In the genomic region with DNA sequence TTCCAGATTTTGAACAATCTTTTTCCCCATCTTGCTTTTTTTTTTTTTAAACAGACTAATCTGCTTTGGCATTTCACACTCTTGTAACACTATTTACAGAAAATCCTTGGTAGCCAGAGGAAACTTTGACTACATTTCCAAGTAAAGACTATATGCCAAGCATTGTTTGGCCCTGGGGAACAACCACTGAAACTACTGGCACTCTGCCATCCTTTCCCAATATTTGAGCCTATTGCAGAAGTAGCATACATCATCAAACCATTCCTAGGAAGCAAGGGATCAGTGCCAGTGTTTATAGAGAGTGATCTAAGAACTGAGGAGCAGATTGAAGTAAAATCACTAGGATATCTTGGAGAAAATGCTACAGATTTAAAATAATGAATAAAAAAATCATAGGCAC, we compare ENCODE assay signal across 30 mouse cellular contexts.
DNase-seq lines count a peak whose midpoint lies in the region; ATAC-seq and TF ChIP-seq lines count a peak whose summit lies in the region.
"Had no signal": no experiment of that assay in that cellular context is flagged by ENCODE, and none has a peak within 500 bp of the region (broad histone marks: within the 10 kb centered on the region; RNA-seq: fewer than 3 reads in every experiment).

No protein-coding gene starts in this region.

- H3K4me3 ChIP-seq in limb, embryonic 14.5 days (replicated peaks; ENCODE audit: low read length) = no peak overlapping the region
- H3K4me3 ChIP-seq in limb, embryonic 10.5 days = no peak overlapping the region
- H3K4me3 ChIP-seq in midbrain, embryonic 14.5 days (replicated peaks; ENCODE audit: low read depth, low read length) = no peak overlapping the region
- H3K4me3 ChIP-seq in midbrain, embryonic 15.5 days = no peak overlapping the region
- H3K4me3 ChIP-seq: embryonic facial prominence, embryonic 13.5 days; erythroblast, embryonic 14.5 days; forebrain, embryonic 12.5 days; hindbrain, embryonic 13.5 days; neural tube, embryonic 13.5 days had no signal

- DNase-seq in adrenal gland, adult 8-10 months = peak; percentile 12
- DNase-seq in adrenal gland, postnatal 4 days (ENCODE audit: low spot score in 2 of 2) = no peak
- peak; percentile 58 for DNase-seq in limb, embryonic 14.5 days (ENCODE audit: low spot score)
- no peak for DNase-seq in limb, embryonic 10.5 days (ENCODE audit: low spot score)
- DNase-seq in midbrain, embryonic 14.5 days = peak; percentile 14
- DNase-seq in adipocyte (ENCODE audit: low spot score) = no peak
- DNase-seq: cerebellum, adult 9-10 months; embryo, embryonic 11 days; gastrocnemius, postnatal 14 days; heart, adult 11 months; heart, postnatal 36 days; kidney, adult 8-10 months; kidney, postnatal 4 days; layer of hippocampus, postnatal 36 days; left cerebral cortex, postnatal 4 days; liver; right cerebral cortex, postnatal 4 days; thymus, postnatal 4 days had no signal

- no peak for ATAC-seq in limb, embryonic 14.5 days (ENCODE audit: low FRiP score, low read depth)
- no peak for ATAC-seq in midbrain, embryonic 14.5 days (ENCODE audit: low FRiP score, low TSS enrichment)
- no peak for ATAC-seq in midbrain, embryonic 15.5 days (replicated peaks)
- ATAC-seq: intestine, embryonic 16.5 days; Patski had no signal

- H3K9ac ChIP-seq in limb, embryonic 14.5 days (ENCODE audit: low read depth, low read length, severe bottlenecking) = no peak overlapping the region
- H3K9ac ChIP-seq in midbrain, embryonic 14.5 days (replicated peaks; ENCODE audit: low read length) = no peak overlapping the region
- no peak overlapping the region for H3K9ac ChIP-seq in midbrain, embryonic 15.5 days
- H3K9ac ChIP-seq: embryonic facial prominence, embryonic 13.5 days; forebrain, embryonic 12.5 days; hindbrain, embryonic 13.5 days; neural tube, embryonic 13.5 days had no signal

- H3K27ac ChIP-seq in limb, embryonic 14.5 days (replicated peaks; ENCODE audit: low read depth, low read length) = no peak overlapping the region
- H3K27ac ChIP-seq in limb, embryonic 10.5 days = no peak overlapping the region
- no peak overlapping the region for H3K27ac ChIP-seq in midbrain, embryonic 14.5 days (replicated peaks; ENCODE audit: low read depth, low read length)
- H3K27ac ChIP-seq in midbrain, embryonic 15.5 days = no peak overlapping the region
- H3K27ac ChIP-seq: embryonic facial prominence, embryonic 13.5 days; forebrain, embryonic 12.5 days; hindbrain, embryonic 13.5 days; kidney, postnatal 0 days; neural tube, embryonic 13.5 days had no signal

- no peaks in the 10 kb centered on the region for H3K4me1 ChIP-seq in limb, embryonic 14.5 days (ENCODE audit: control insufficient read depth, insufficient read depth, low read length)
- no peaks in the 10 kb centered on the region for H3K4me1 ChIP-seq in limb, embryonic 10.5 days
- H3K4me1 ChIP-seq in midbrain, embryonic 14.5 days (ENCODE audit: control insufficient read depth, insufficient read depth, low read length) = no peaks in the 10 kb centered on the region
- H3K4me1 ChIP-seq in midbrain, embryonic 15.5 days = no peaks in the 10 kb centered on the region
- H3K4me1 ChIP-seq: embryonic facial prominence, embryonic 13.5 days; forebrain, embryonic 12.5 days; hindbrain, embryonic 13.5 days; neural tube, embryonic 13.5 days had no signal

- H3K36me3 ChIP-seq in limb, embryonic 14.5 days (ENCODE audit: control insufficient read depth, insufficient read depth, low read length) = no peaks in the 10 kb centered on the region
- H3K36me3 ChIP-seq in limb, embryonic 10.5 days = no peaks in the 10 kb centered on the region
- no peaks in the 10 kb centered on the region for H3K36me3 ChIP-seq in midbrain, embryonic 14.5 days (ENCODE audit: control insufficient read depth, insufficient read depth, low read length)
- no peaks in the 10 kb centered on the region for H3K36me3 ChIP-seq in midbrain, embryonic 15.5 days (replicated peaks)
- H3K36me3 ChIP-seq: embryonic facial prominence, embryonic 13.5 days; forebrain, embryonic 12.5 days; G1E; hindbrain, embryonic 13.5 days; neural tube, embryonic 13.5 days had no signal

- H3K4me2 ChIP-seq in limb, embryonic 14.5 days (replicated peaks; ENCODE audit: low read depth, low read length, severe bottlenecking) = no peak overlapping the region
- H3K4me2 ChIP-seq in midbrain, embryonic 14.5 days (ENCODE audit: low read length) = no peak overlapping the region
- H3K4me2 ChIP-seq in midbrain, embryonic 15.5 days = no peak overlapping the region
- H3K4me2 ChIP-seq: embryonic facial prominence, embryonic 13.5 days; forebrain, embryonic 12.5 days; heart, embryonic 11.5 days; hindbrain, embryonic 13.5 days; midbrain, embryonic 11.5 days; neural tube, embryonic 13.5 days had no signal

- H3K9me3 ChIP-seq in limb, embryonic 14.5 days (ENCODE audit: control insufficient read depth, low read length) = no peaks in the 10 kb centered on the region
- no peaks in the 10 kb centered on the region for H3K9me3 ChIP-seq in limb, embryonic 10.5 days (replicated peaks)
- no peaks in the 10 kb centered on the region for H3K9me3 ChIP-seq in midbrain, embryonic 14.5 days (ENCODE audit: control insufficient read depth, low read length)
- H3K9me3 ChIP-seq in midbrain, embryonic 15.5 days = no peaks in the 10 kb centered on the region
- H3K9me3 ChIP-seq: embryonic facial prominence, embryonic 13.5 days; forebrain, embryonic 12.5 days; G1E; hindbrain, embryonic 13.5 days; neural tube, embryonic 13.5 days had no signal

- no peaks in the 10 kb centered on the region for H3K27me3 ChIP-seq in limb, embryonic 14.5 days (ENCODE audit: control insufficient read depth, insufficient read depth, low read length)
- H3K27me3 ChIP-seq in limb, embryonic 10.5 days (ENCODE audit: low read depth, poor library complexity, severe bottlenecking) = no peaks in the 10 kb centered on the region
- no peaks in the 10 kb centered on the region for H3K27me3 ChIP-seq in midbrain, embryonic 14.5 days (ENCODE audit: control insufficient read depth, insufficient read depth, low read length)
- no peaks in the 10 kb centered on the region for H3K27me3 ChIP-seq in midbrain, embryonic 15.5 days (replicated peaks)
- H3K27me3 ChIP-seq: embryonic facial prominence, embryonic 13.5 days; forebrain, embryonic 12.5 days; hindbrain, embryonic 13.5 days; neural tube, embryonic 13.5 days; Patski had no signal

- TF ChIP-seq POLR2A in limb, embryonic 14.5 days (IDR thresholded peaks at IDR 0.05; ENCODE audit: borderline replicate concordance, extremely low read depth, insufficient read depth, insufficient read length) = no peak

Comparison
In these comparisons a context has a peak if more than half of its experiments do, and no peak if none do; other contexts are left out.
1. DNase-seq: peak in adrenal gland, adult 8-10 months (single experiment), limb, embryonic 14.5 days (single experiment) and midbrain, embryonic 14.5 days (single experiment); none in adrenal gland, postnatal 4 days (0 of 2), limb, embryonic 10.5 days (single experiment) and adipocyte (single experiment).